22 mouse cellular contexts compared by ENCODE assay signal in the genomic region with DNA sequence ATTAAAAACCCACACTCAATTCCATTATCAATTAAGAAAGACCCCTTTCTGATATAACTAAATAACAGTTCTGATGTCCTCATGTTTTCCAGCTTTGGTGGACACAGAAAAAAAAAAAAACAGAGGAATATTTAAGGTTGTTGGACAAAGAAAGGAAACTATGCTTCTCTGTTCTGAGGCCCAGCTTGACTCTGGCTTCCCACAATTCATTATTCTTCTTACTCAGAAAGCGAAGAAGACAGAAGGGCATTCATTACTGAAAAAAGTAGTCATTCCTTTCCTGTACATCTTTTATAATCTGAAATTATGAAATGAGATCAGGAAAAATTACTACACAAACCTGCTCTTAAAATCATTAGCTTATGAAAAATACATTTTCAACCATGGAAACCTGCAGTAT.
"Had no signal": no experiment of that assay in that cellular context is flagged by ENCODE, and none has a peak within 500 bp of the region (broad histone marks: within the 10 kb centered on the region; RNA-seq: fewer than 3 reads in every experiment).

No protein-coding gene starts in this region.

- DNase-seq: heart, postnatal 10 days; heart, postnatal 14 days; heart, postnatal 36 days; heart, postnatal 4 days; kidney, adult 11 months; kidney, adult 18-20 months; kidney, adult 2 months; kidney, adult 8-10 months; kidney, adult 9 months; kidney, postnatal 10 days; kidney, postnatal 14 days; kidney, postnatal 25 days; kidney, postnatal 36 days; kidney, postnatal 4 days; layer of hippocampus, adult 9-11 months; layer of hippocampus, postnatal 36 days had no signal

- ATAC-seq: hindbrain, embryonic 16.5 days; hindbrain, postnatal 0 days; inflammation-experienced regulatory T-cells, adult 6 months; intestine, embryonic 15.5 days; intestine, embryonic 16.5 days; intestine, postnatal 0 days had no signal
